Mouse (Mus musculus): ENCODE measurements around the gene Ptprk.

- no peak for TF ChIP-seq POLR2A (IDR thresholded peaks at IDR 0.05; ENCODE audit: borderline replicate concordance, insufficient read depth, low read length)
- TF ChIP-seq CTCF (IDR thresholded peaks at IDR 0.05; ENCODE audit: borderline replicate concordance, insufficient read depth, low read depth, low read length) = no peak
These were observed 417.6 kb downstream of the Ptprk start for GRCm38 (mm10) chr10:28492206-28492605.

Data from cerebellum, adult 2 months (tissue).